Mouse (Mus musculus) gastrocnemius, adult 18-20 months (tissue): ENCODE measurements around the gene Gm21797. TPM values are rescaled to one million over a fixed set of nuclear protein-coding genes. Genes with fewer than 3 reads are reported as not detected.
"Not testable (repeated sequence)": the region's sequence is repeated elsewhere in the genome, so short reads cannot be mapped to it uniquely, and the experiment has no call there.

Experiments
- DNase-seq: peaks from one replicate; pipeline ENCODE4 v3.0.0; 2021; ENCODE audit warnings: low spot score
- long read RNA-seq, 2 experiments: library from polyadenylated mRNA; stranded (forward); transcript quantifications; one replicate each; pipeline ENCODE4 v2.0.0; 2021
- total RNA-seq, 2 experiments: library from RNA; stranded (reverse); gene quantifications; 2 replicates each; pipeline ENCODE4 v1.2.3; 2021

The Gm21797 gene
- not detected for total RNA-seq
- long read RNA-seq, experiment 1: 0 reads
- long read RNA-seq, experiment 2: 0 reads

- DNase-seq: not testable (repeated sequence)
Measured at GRCm38 (mm10) chrY:40775665-40776064, at the start of gene Gm21797. Gene Gm21797 (minus strand): TSS chrY:40775765.

GRCm38 (mm10) chrY:40804614-40805013 lies 29.0 kb upstream of the Gm21797 start, which contains the start of gene Gm20795:
Gene Gm20795 (plus strand): TSS chrY:40804914.
- not testable (repeated sequence) for DNase-seq

Other genes starting within 250 kb of the Gm21797 start
- not detected for gene Gm21852, start 123.8 kb downstream of the Gm21797 start, total RNA-seq
- not detected for gene Gm20795, start 29.1 kb upstream of the Gm21797 start, total RNA-seq